Mouse (Mus musculus) erythroid progenitor cell, adult 5-6 weeks (primary cell): ENCODE data around the gene Rps27. TPM values are rescaled to one million over a fixed set of nuclear protein-coding genes. Genes with fewer than 3 reads are reported as not detected.
"Not testable (repeated sequence)": the region's sequence is repeated elsewhere in the genome, so short reads cannot be mapped to it uniquely, and the experiment has no call there.

Experiments
- ATAC-seq: replicated peaks from 2 replicates; pipeline ENCODE4 v1.8.0; 2016; ENCODE audit warnings: moderate number of reproducible peaks, mild to moderate bottlenecking, moderate TSS enrichment, inconsistent platforms; ENCODE audit not compliant: poor library complexity, low FRiP score, severe bottlenecking
- total RNA-seq, 2 experiments: library from RNA; stranded (forward) in 1 of 2; stranded (reverse) in 1 of 2; fragments of 150-400 nt in 1 of 2; fragments of 186-747, 209-891 nt in 1 of 2; gene quantifications; 2 replicates each; pipeline versions ENCODE4 v1.2.3 to v1.2.4; 2015 to 2017; ENCODE audit warnings: low replicate concordance in 2 of 2

The Rps27 gene
- total RNA-seq (2015; ENCODE audit: low replicate concordance) (1,008 and 1,082 TPM in 2 replicates), total RNA-seq (2017; ENCODE audit: low replicate concordance) (1,107 and 1,635 TPM in 2 replicates)

- ATAC-seq = peak; percentile 98
Measured at GRCm38 (mm10) chr3:90213377-90213866, at the start of gene Rps27, which contains the start of gene Rab13. TSS of gene Rps27 (minus strand) at chr3:90213651. TSS of gene Rab13 (plus strand) at chr3:90213695.

DNA sequence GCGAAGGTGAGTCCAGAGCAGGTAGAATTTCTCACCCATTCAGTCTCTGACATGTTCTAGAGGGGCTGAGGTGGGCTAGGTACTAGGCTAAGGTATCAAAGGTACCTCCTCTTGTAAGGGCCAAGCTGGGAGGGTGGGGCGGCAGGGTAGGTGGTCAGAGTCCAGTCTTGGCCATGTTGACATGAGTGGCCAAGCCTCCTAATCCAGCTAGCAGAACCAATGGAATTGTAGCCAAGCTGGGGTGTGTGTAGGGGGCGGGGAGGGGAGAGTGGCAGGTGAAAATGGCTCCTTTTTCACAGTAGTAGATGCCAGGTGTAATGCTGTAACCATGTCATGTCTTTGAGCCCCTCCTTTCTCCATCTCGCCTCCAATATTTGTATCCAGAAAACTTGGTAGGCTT, 45.1 kb upstream of the Rps27 start:
- ATAC-seq = no peak

DNA sequence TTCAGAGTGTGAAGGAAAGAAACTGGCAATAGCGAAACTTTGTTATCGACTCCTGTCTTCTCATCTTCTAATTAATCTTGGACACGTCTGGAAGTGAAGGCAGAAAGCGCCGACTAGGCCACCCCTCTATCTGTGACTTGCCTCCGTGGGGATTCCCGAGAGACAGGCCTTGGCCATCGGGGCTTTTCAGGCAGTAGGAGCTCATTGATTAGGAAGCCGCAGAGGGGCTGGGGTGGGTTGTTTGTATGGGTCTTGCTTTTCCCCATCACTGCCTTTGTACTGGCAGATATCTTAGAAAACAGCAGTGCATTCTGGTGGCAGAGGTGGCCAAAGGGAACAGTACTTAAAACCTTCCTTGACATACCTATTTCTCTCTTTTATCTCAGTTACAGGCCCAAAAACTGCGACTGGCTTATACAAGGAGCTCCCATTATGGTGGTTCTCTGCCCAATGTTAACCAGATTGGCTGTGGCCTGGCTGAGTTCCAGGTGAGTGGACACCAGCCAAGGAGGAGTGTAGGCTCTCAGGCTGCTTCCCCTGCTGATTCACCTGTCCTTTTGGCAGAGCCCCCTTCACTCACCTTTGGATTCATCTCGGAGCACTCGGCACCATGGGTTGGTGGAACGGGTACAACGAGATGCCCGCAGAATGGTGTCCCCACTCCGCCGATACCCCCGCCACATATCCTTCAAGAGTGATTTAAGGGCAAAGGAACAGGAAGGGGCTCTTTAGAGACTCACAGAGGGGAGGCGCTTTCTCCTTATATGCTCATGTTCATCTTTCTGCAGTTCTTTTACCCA, 43.5 kb upstream of the Rps27 start:
- no peak for ATAC-seq

GRCm38 (mm10) chr3:90255784-90256353, 42.4 kb upstream of the Rps27 start:
- ATAC-seq = no peak

DNA sequence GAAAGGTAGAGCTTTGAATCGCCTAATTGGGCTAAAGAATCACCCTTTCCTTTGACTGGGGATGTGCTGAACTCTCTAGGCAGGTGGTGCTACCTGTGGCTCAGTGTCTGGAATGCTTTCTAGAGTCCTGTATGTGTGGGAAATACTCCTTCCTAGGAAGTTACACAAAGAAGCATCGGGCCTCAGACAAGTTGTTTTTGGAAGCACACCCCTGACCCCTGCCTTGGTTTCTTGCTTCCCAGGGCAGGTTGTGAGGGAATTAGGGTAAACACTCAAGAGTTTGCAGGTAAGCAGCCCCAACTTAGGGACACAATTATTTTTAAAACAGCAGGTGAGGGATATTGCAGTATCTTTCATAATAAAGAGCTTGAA, 41.7 kb upstream of the Rps27 start:
- ATAC-seq = no peak

DNA sequence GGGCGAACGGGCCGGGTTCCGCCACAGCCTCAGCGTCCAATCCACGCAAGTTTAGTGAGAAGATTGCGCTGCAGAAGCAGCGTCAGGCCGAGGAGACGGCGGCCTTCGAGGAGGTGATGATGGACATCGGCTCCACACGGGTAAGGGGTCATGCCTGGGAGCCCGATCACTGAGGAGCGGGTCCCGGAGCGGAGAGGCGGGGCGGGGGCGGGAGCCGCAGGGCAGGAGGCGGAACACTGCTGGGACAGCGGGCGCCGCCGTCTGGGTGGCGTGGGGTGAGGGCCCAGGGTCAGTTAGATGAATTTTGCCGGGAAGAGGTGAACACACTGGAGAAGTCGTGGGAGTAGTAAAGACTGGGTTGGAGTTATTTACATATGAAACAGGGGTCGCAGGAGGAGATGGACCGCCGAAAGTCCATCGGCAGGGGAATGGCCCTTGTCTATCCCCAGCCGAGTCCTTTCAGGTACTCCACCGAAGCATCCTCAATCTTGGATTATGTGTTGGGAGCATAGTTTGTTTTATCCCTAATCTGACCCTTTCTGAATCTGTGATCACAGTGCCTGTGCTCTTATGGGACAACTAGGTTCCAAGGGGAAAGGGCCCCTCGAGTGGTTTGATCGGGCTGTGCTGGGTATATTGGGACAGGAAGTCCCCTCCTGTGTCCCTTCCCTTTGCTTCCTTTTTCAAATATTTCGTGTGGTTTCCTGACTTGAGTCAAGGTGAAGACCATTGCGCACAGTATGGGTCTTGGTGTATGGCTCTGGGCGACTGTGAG, 41.2 kb upstream of the Rps27 start:
- ATAC-seq = peak; percentile 60

DNA sequence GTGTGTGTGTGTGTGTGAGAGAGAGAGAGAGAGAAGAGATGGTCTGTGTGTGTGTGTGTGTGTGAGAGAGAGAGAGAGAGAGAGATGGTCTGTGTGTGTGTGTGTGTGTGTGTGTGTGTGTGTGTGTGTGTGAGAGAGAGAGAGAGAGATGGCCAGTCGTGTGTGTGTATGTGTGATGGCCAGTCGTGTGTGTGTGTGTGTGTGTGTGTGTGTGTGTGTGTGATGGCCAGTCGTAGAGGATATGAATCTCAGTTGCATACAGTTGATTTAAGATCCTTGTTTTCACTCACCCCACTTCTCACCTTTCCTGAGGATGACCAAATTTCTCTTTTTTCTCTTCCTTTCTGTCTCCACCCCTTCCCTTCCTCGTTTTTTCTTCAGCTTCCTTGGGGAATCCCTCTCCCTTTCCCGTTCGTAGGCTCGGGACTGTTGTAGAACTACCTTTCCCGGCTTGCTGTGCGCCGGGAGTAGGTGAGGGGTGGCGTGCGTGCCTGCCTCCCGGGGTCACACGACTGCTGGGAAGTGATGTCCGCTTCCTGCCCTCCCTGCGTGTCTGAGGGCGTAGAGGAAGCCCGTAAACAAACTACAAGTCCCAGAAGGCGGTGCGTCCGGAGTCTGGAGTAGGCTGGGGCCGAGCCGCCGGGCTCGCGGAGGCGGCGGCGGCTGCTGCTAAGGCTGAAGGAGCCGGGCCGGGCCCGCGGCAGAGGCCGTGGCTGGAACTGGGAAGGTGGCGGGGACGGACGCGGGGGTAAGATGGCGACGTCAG, 40.4 kb upstream of the Rps27 start, which contains the start of gene Crtc2:
Gene Crtc2 (plus strand): TSS at position 511 of the 766 bp plus-strand sequence.
- peak; percentile 98 for ATAC-seq

- not testable (repeated sequence) for ATAC-seq
Measured at GRCm38 (mm10) chr3:90253174-90253573, 39.7 kb upstream of the Rps27 start.

- ATAC-seq = not testable (repeated sequence)
Measured at GRCm38 (mm10) chr3:90252659-90253058, 39.2 kb upstream of the Rps27 start.

- not testable (repeated sequence) for ATAC-seq
Measured at GRCm38 (mm10) chr3:90251731-90252226, 38.3 kb upstream of the Rps27 start.

DNA sequence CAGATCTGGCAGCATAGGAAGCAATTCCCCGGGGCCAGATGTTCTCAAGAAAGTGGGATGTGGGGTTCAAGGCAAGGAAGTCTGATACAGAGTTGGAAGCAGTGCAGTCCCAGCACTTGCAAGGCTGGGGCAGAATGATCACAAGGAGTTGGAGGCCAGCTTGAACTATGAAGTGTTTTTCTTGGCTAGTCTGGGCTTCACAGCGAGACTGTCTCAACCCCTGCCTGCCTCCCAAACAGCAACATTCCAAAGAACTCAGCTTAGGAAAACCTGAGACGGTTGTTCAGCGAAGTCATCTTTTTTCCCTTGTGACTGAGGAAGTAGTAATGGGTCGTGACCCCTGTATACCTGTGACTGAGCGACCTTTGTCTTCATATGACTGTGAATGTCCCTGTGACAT, 37.3 kb upstream of the Rps27 start:
- ATAC-seq = no peak

- ATAC-seq = no peak
Measured at GRCm38 (mm10) chr3:90248746-90249100, 35.3 kb upstream of the Rps27 start.

GRCm38 (mm10) chr3:90247960-90248745, 34.7 kb upstream of the Rps27 start, which contains the start of gene Slc39a1:
TSS of gene Slc39a1 (plus strand) at chr3:90248172.
- peak; percentile 95 for ATAC-seq

- peak; percentile 48 for ATAC-seq
Measured at GRCm38 (mm10) chr3:90247630-90247959, 34.1 kb upstream of the Rps27 start.

DNA sequence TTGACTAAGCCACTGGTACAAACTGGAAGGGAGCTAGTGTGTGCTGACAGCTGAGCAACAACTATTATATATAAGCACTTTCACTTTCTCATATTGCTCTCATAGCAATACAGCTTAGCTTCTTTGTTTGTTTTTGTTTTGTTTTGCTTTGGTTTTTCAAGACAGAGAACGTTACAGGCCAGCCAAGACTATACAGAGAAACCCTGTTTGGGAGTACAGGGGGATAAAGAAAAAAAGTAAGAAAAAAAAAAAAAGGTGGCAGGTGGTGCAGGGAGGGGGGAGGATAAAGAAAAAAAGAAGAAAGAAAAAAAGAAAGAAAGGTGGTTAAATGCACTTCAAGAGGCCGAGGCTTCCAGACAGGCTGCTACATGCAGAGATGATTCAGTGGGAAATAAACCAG, 32.0 kb upstream of the Rps27 start:
- no peak for ATAC-seq

GRCm38 (mm10) chr3:90242984-90243775, 29.7 kb upstream of the Rps27 start, which contains the start of gene Creb3l4:
TSS of gene Creb3l4 (minus strand) at chr3:90243512.
- no peak for ATAC-seq

DNA sequence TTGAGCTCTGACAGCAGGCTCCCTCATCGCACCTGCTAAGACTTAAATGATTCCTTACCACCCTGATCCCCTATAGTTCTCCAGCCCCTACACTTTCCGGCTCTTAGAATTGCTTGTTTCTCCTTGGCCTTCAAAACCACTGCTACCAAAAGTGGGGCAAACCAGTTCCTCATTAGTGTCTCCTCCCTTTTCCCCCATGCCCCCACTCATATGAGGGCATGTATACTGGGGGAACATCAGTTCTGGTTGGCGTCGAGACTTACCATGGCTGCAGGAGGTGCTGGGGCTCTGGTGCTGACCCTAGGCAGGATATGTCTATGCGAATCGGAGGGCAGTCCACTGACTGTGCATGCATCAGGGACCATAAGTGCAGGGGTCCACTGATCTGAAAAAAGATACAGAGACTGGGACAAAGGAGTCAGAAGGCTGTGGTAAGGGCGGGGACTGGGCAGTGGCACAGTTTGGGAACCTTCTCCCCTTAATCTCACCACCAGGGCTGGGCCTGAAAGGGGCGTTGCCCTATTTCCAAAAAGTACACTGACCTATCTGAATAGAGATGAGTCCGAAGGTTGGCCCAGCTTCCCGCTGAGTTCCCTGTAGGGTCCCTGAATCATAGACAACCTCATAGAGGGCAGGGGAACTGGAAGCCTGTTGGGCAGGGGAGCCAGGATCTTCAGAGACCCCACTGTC, 28.4 kb upstream of the Rps27 start:
- ATAC-seq = peak; percentile 55; the same call in 1 of the 2 replicates
